In genomic region chr6:137138391-137138790, GRCm38 (mm10) we compare ENCODE assay signal across 26 mouse cellular contexts. TPM values are rescaled to one million over a fixed set of nuclear protein-coding genes. Genes with fewer than 3 reads are reported as not detected.
DNase-seq lines count a peak whose midpoint lies in the region; ATAC-seq and TF ChIP-seq lines count a peak whose summit lies in the region.
"Had no signal": no experiment of that assay in that cellular context is flagged by ENCODE, and none has a peak within 500 bp of the region (broad histone marks: within the 10 kb centered on the region; RNA-seq: fewer than 3 reads in every experiment).

No protein-coding gene starts in this region.

- no peak overlapping the region for H3K4me2 ChIP-seq in kidney, embryonic 15.5 days
- H3K4me2 ChIP-seq in stomach, embryonic 16.5 days (ENCODE audit: low read depth, low read length), result no peak overlapping the region
- H3K4me2 ChIP-seq: embryonic facial prominence, embryonic 15.5 days; forebrain, embryonic 12.5 days; heart, embryonic 11.5 days; heart, embryonic 15.5 days; hindbrain, embryonic 12.5 days had no signal

- no peaks in the 10 kb centered on the region for H3K27me3 ChIP-seq in kidney, embryonic 15.5 days
- no peaks in the 10 kb centered on the region for H3K27me3 ChIP-seq in kidney, adult 2 months (replicated peaks; ENCODE audit: control insufficient read depth, insufficient read depth, low read length)
- H3K27me3 ChIP-seq in stomach, embryonic 16.5 days (ENCODE audit: control insufficient read depth, insufficient read depth, low read length), result no peaks in the 10 kb centered on the region
- H3K27me3 ChIP-seq: embryonic facial prominence, embryonic 15.5 days; heart, embryonic 15.5 days; hindbrain, embryonic 12.5 days had no signal

- peak overlapping the region; percentile 37 for H3K27ac ChIP-seq in kidney, embryonic 15.5 days
- H3K27ac ChIP-seq in kidney, adult 2 months (ENCODE audit: insufficient read depth, low read depth, low read length), result no peak overlapping the region; the same call in none of the 2 replicates
- H3K27ac ChIP-seq in stomach, embryonic 16.5 days (ENCODE audit: low read length), result 0 out of 2 replicates have a peak overlapping the region, but pooled peaks have one; percentile 1
- H3K27ac ChIP-seq: embryonic facial prominence, embryonic 15.5 days; forebrain, embryonic 12.5 days; heart, embryonic 15.5 days; hindbrain, embryonic 12.5 days had no signal

- peak; percentile 25 for DNase-seq in heart, adult 11 months
- no peak for DNase-seq in heart, postnatal 10 days
- no peak for DNase-seq in kidney, adult 2 months
- peak; percentile 64 for DNase-seq in Muller cell, postnatal 12 days (ENCODE audit: inconsistent ontology term)
- DNase-seq in right cerebral cortex, postnatal 36 days (ENCODE audit: low spot score in 2 of 2), result no peak
- DNase-seq in layer of hippocampus, adult 9-10 months (ENCODE audit: low spot score), result no peak
- DNase-seq: adrenal gland, adult 8-10 months; B cell, adult 2 months; cerebellum, adult 11 months; cerebellum, adult 8-10 months; cerebellum, postnatal 14 days; embryo, embryonic 11 days; gastrocnemius, postnatal 25 days had no signal

- no peak overlapping the region for H3K9ac ChIP-seq in kidney, embryonic 15.5 days
- H3K9ac ChIP-seq in stomach, embryonic 16.5 days (ENCODE audit: low read length), result no peak overlapping the region
- H3K9ac ChIP-seq: embryonic facial prominence, embryonic 15.5 days; forebrain, embryonic 12.5 days; heart, embryonic 15.5 days; hindbrain, embryonic 12.5 days had no signal

- no peaks in the 10 kb centered on the region for H3K36me3 ChIP-seq in kidney, embryonic 15.5 days
- H3K36me3 ChIP-seq in kidney, adult 2 months (ENCODE audit: control insufficient read depth, insufficient read depth, low read length), result no peaks in the 10 kb centered on the region
- H3K36me3 ChIP-seq in stomach, embryonic 16.5 days (ENCODE audit: control insufficient read depth, insufficient read depth, low read length), result no peaks in the 10 kb centered on the region
- H3K36me3 ChIP-seq: embryonic facial prominence, embryonic 15.5 days; forebrain, embryonic 12.5 days; heart, embryonic 15.5 days; hindbrain, embryonic 12.5 days had no signal

- no peak for TF ChIP-seq CTCF in kidney, adult 2 months (conservative IDR thresholded peaks at IDR 0.05; ENCODE audit: insufficient read depth, insufficient read length, low read depth, low read length)

- no peak for ATAC-seq in kidney, embryonic 15.5 days (replicated peaks; ENCODE audit: low FRiP score)
- ATAC-seq in stomach, embryonic 16.5 days (ENCODE audit: insufficient read depth, low FRiP score), result no peak
- ATAC-seq: forebrain, embryonic 16.5 days; hindbrain, embryonic 16.5 days; inflammation-experienced regulatory T-cells, adult 6 months; intestine, postnatal 0 days had no signal

- intact Hi-C loops in heart, postnatal 10 days (cut with DNase I), result loop anchor here (5.0 kb wide), 1 partner anchor 36 kb away; no protein-coding TSS in a partner anchor

- H3K9me3 ChIP-seq in kidney, embryonic 15.5 days (replicated peaks), result no peaks in the 10 kb centered on the region
- no peaks in the 10 kb centered on the region for H3K9me3 ChIP-seq in stomach, embryonic 16.5 days (replicated peaks; ENCODE audit: control insufficient read depth, low read length)
- H3K9me3 ChIP-seq: embryonic facial prominence, embryonic 15.5 days; forebrain, embryonic 12.5 days; heart, embryonic 15.5 days; hindbrain, embryonic 12.5 days had no signal

- H3K4me3 ChIP-seq in kidney, embryonic 15.5 days (replicated peaks), result no peak overlapping the region
- no peak overlapping the region for H3K4me3 ChIP-seq in kidney, adult 2 months (ENCODE audit: insufficient read depth, low read depth, low read length)
- H3K4me3 ChIP-seq in stomach, embryonic 16.5 days (replicated peaks; ENCODE audit: low read length), result no peak overlapping the region
- H3K4me3 ChIP-seq: embryonic facial prominence, embryonic 15.5 days; forebrain, embryonic 12.5 days; heart, embryonic 15.5 days; hindbrain, embryonic 12.5 days had no signal

- WGBS in kidney, embryonic 15.5 days, result 36% methylated on average over 3 of the region's 3 CpGs
- WGBS in kidney, adult 2 months, result 35% methylated on average over 3 of the region's 3 CpGs
- 36% methylated on average over 3 of the region's 3 CpGs for WGBS in stomach, embryonic 16.5 days

- TF ChIP-seq POLR2A in kidney, adult 2 months (IDR thresholded peaks at IDR 0.05; ENCODE audit: low read depth, low read length), result no peak

- peaks cover 51% of the 10 kb centered on the region for H3K4me1 ChIP-seq in kidney, embryonic 15.5 days
- H3K4me1 ChIP-seq in kidney, adult 2 months (ENCODE audit: control insufficient read depth, insufficient read depth, low read length), result no peaks in the 10 kb centered on the region
- peaks cover 34% of the 10 kb centered on the region for H3K4me1 ChIP-seq in stomach, embryonic 16.5 days (ENCODE audit: control insufficient read depth, insufficient read depth, low read length)

RNA-seq across cellular contexts. Expression of gene Rerg, which starts 31.9 kb away (rescaled TPM):
- total RNA-seq in heart, postnatal 10 days (2021), result 1 to 10 TPM; 8.9 to 9.4 TPM
- 13.9 and 15.5 TPM in 2 replicates for polyA plus RNA-seq in kidney, embryonic 15.5 days (2015; fragmentation: Nextera tagmentation; extraction: Ambion mirVana)
- 6.0 and 6.9 TPM in 2 replicates for polyA plus RNA-seq in kidney, adult 2 months (2012; rRNA removed)
- 29.9 and 32.1 TPM in 2 replicates for polyA plus RNA-seq in stomach, embryonic 16.5 days (2015; fragmentation: Nextera tagmentation; extraction: Ambion mirVana)
- total RNA-seq: common myeloid progenitor, adult 5-6 weeks; MEL had no signal
- polyA plus RNA-seq: inflammation-experienced regulatory T-cells, adult 6 months had no signal

Comparison
In these comparisons a context has a peak if more than half of its experiments do, and no peak if none do; other contexts are left out.
1. DNase-seq: peak in heart, adult 11 months (single experiment) and Muller cell, postnatal 12 days (single experiment); none in heart, postnatal 10 days (0 of 2), kidney, adult 2 months (single experiment), right cerebral cortex, postnatal 36 days (0 of 2) and layer of hippocampus, adult 9-10 months (single experiment).